9 mouse cellular contexts compared by ENCODE assay signal in the genomic region with DNA sequence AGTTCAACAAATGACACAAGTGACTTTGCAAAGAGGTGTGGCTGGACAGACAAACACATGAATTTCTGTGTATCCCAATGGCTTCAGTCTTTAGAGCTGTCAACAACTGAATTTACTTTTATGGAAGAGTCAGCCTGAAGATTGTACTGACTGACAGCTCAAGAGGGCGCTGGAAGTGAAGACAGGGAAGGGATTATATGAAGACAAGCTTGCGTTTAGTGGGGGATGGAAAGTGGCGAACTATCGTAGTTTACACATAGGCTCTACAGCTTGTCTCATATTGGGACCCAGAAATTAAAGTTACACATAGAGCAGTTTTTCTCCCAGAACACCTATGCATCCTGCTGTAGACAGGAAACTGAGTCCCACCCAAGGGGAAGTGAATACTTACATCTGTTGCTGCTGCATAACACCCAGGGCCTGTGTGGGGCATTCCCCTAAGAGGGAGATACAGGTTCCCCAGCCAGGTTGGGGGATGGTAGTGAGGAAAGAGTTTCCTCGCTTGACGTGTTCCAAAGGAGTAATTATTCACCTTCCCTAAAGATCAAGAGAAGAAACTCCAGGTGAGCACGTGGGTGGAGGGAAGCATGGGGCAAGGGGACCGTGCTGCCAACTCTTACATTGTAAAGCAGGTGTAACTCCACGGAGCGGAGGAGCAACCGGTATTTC. TPM values are rescaled to one million over a fixed set of nuclear protein-coding genes. Genes with fewer than 3 reads are reported as not detected.
A peak's percentile ranks its signal among the peaks of the same experiment; 100 is the strongest.
DNase-seq lines count a peak whose midpoint lies in the region; ATAC-seq and TF ChIP-seq lines count a peak whose summit lies in the region.
"Had no signal": no experiment of that assay in that cellular context is flagged by ENCODE, and none has a peak within 500 bp of the region (broad histone marks: within the 10 kb centered on the region; RNA-seq: fewer than 3 reads in every experiment).

No protein-coding gene starts in this region.

- no peak for TF ChIP-seq CTCF in lung, adult 2 months (IDR thresholded peaks at IDR 0.05; ENCODE audit: insufficient read depth, low read length)

- 23% methylated on average over 11 of the region's 11 CpGs for WGBS in lung, adult 2 months
- WGBS in embryonic facial prominence, embryonic 12.5 days, result 17% methylated on average over 11 of the region's 11 CpGs
- WGBS in intestine, embryonic 15.5 days, result 23% methylated on average over 11 of the region's 11 CpGs
- WGBS in neural tube, embryonic 15.5 days, result 23% methylated on average over 11 of the region's 11 CpGs

- peak overlapping the region; percentile 20 for H3K4me3 ChIP-seq in lung, adult 2 months (replicated peaks; ENCODE audit: extremely low read depth, low read depth, low read length)
- H3K4me3 ChIP-seq in embryonic facial prominence, embryonic 12.5 days, result peak overlapping the region; percentile 16; the same call in 1 of the 2 replicates
- H3K4me3 ChIP-seq in intestine, embryonic 15.5 days (replicated peaks), result no peak overlapping the region
- peak overlapping the region; percentile 26 for H3K4me3 ChIP-seq in neural tube, embryonic 15.5 days (replicated peaks)

- H3K4me1 ChIP-seq in lung, adult 2 months (ENCODE audit: control insufficient read depth, insufficient read depth, low read length), result no peaks in the 10 kb centered on the region
- 0 out of 2 replicates have a peak, but pooled peaks cover 9% of the 10 kb centered on the region for H3K4me1 ChIP-seq in embryonic facial prominence, embryonic 12.5 days
- 0 out of 2 replicates have a peak, but pooled peaks cover 5% of the 10 kb centered on the region for H3K4me1 ChIP-seq in intestine, embryonic 15.5 days (replicated peaks)
- peaks cover 8% of the 10 kb centered on the region for H3K4me1 ChIP-seq in neural tube, embryonic 15.5 days

- no peak overlapping the region for H3K9ac ChIP-seq in embryonic facial prominence, embryonic 12.5 days
- H3K9ac ChIP-seq in intestine, embryonic 15.5 days, result no peak overlapping the region
- peak overlapping the region; percentile 17; the same call in 1 of the 2 replicates for H3K9ac ChIP-seq in neural tube, embryonic 15.5 days (replicated peaks)

- no peak; the same call in 1 of the 2 replicates for ATAC-seq in embryonic facial prominence, embryonic 12.5 days (ENCODE audit: insufficient number of reproducible peaks, insufficient read depth, low FRiP score, low TSS enrichment)
- ATAC-seq in intestine, embryonic 15.5 days, result peak; percentile 36; the same call in 1 of the 2 replicates
- ATAC-seq in neural tube, embryonic 15.5 days (ENCODE audit: low FRiP score), result peak; percentile 50; the same call in 1 of the 2 replicates

- intact Hi-C loops in left cerebral cortex, postnatal 25 days (cut with DNase I), result no loop called here

- H3K27me3 ChIP-seq in embryonic facial prominence, embryonic 12.5 days, result no peaks in the 10 kb centered on the region
- no peaks in the 10 kb centered on the region for H3K27me3 ChIP-seq in intestine, embryonic 15.5 days (replicated peaks)
- no peaks in the 10 kb centered on the region for H3K27me3 ChIP-seq in neural tube, embryonic 15.5 days (replicated peaks)

- H3K27ac ChIP-seq in embryonic facial prominence, embryonic 12.5 days, result no peak overlapping the region
- no peak overlapping the region for H3K27ac ChIP-seq in intestine, embryonic 15.5 days
- no peak overlapping the region for H3K27ac ChIP-seq in neural tube, embryonic 15.5 days (replicated peaks)

- no peaks in the 10 kb centered on the region for H3K9me3 ChIP-seq in embryonic facial prominence, embryonic 12.5 days
- H3K9me3 ChIP-seq in intestine, embryonic 15.5 days, result no peaks in the 10 kb centered on the region
- no peaks in the 10 kb centered on the region for H3K9me3 ChIP-seq in neural tube, embryonic 15.5 days (replicated peaks)

- no peak for DNase-seq in lung, adult 2 months
- DNase-seq in lung, postnatal 10 days, result no peak
- no peak for DNase-seq in left cerebral cortex, postnatal 25 days (ENCODE audit: low spot score in 2 of 2)
- DNase-seq in layer of hippocampus, adult 11-12 months (ENCODE audit: low spot score), result no peak
- DNase-seq in spleen, adult 12 weeks (ENCODE audit: low spot score), result no peak

- TF ChIP-seq POLR2A in lung, adult 2 months (IDR thresholded peaks at IDR 0.05; ENCODE audit: borderline replicate concordance, extremely low read depth, low read depth, low read length), result no peak

- no peaks in the 10 kb centered on the region for H3K36me3 ChIP-seq in embryonic facial prominence, embryonic 12.5 days
- no peaks in the 10 kb centered on the region for H3K36me3 ChIP-seq in intestine, embryonic 15.5 days
- no peaks in the 10 kb centered on the region for H3K36me3 ChIP-seq in neural tube, embryonic 15.5 days

- H3K4me2 ChIP-seq in embryonic facial prominence, embryonic 12.5 days (replicated peaks), result peak overlapping the region; percentile 40
- peak overlapping the region; percentile 46 for H3K4me2 ChIP-seq in intestine, embryonic 15.5 days (replicated peaks)
- peak overlapping the region; percentile 57 for H3K4me2 ChIP-seq in neural tube, embryonic 15.5 days

RNA-seq across cellular contexts. Expression of a gene that starts 13.6 kb away (rescaled TPM):
- polyA plus RNA-seq in lung, adult 2 months (2012; rRNA removed), result 5.5 and 8.0 TPM in 2 replicates
- not detected in 2 replicates for polyA plus RNA-seq in embryonic facial prominence, embryonic 12.5 days (2016; fragmentation: Nextera tagmentation; extraction: Ambion mirVana)
- not detected in 2 replicates for polyA plus RNA-seq in intestine, embryonic 15.5 days (2015; fragmentation: Nextera tagmentation; extraction: Ambion mirVana)
- 3.2 and 3.6 TPM in 2 replicates for polyA plus RNA-seq in neural tube, embryonic 15.5 days (2015; fragmentation: Nextera tagmentation; extraction: Ambion mirVana)
- total RNA-seq in left cerebral cortex, postnatal 25 days (2021), result not detected

RNA-seq across cellular contexts. Expression of a gene that starts 27.3 kb away (rescaled TPM):
- 0.68 and 1.4 TPM in 2 replicates for polyA plus RNA-seq in lung, adult 2 months (2012; rRNA removed)
- 1.6 and 1.9 TPM in 2 replicates for polyA plus RNA-seq in embryonic facial prominence, embryonic 12.5 days (2016; fragmentation: Nextera tagmentation; extraction: Ambion mirVana)
- polyA plus RNA-seq in intestine, embryonic 15.5 days (2015; fragmentation: Nextera tagmentation; extraction: Ambion mirVana), result 0.67 and 0.97 TPM in 2 replicates
- 3.6 and 4.3 TPM in 2 replicates for polyA plus RNA-seq in neural tube, embryonic 15.5 days (2015; fragmentation: Nextera tagmentation; extraction: Ambion mirVana)
- 1 to 10 TPM; 1.5 to 2.3 TPM for total RNA-seq in left cerebral cortex, postnatal 25 days (2021)

RNA-seq across cellular contexts. Expression of a gene that starts 31.8 kb away (rescaled TPM):
- polyA plus RNA-seq in lung, adult 2 months (2012; rRNA removed), result 0.09 TPM in 1 of 2 replicates, not detected in the other
- not detected in 2 replicates for polyA plus RNA-seq in embryonic facial prominence, embryonic 12.5 days (2016; fragmentation: Nextera tagmentation; extraction: Ambion mirVana)
- polyA plus RNA-seq in intestine, embryonic 15.5 days (2015; fragmentation: Nextera tagmentation; extraction: Ambion mirVana), result 0.25 TPM in 1 of 2 replicates, not detected in the other
- polyA plus RNA-seq in neural tube, embryonic 15.5 days (2015; fragmentation: Nextera tagmentation; extraction: Ambion mirVana), result not detected in 2 replicates
- not detected for total RNA-seq in left cerebral cortex, postnatal 25 days (2021)
- total RNA-seq: layer of hippocampus, adult 8-10 months had no signal

RNA-seq across cellular contexts. Expression of a gene that starts 40.9 kb away (rescaled TPM):
- 68.9 and 81.7 TPM in 2 replicates for polyA plus RNA-seq in lung, adult 2 months (2012; rRNA removed)
- 419 and 438 TPM in 2 replicates for polyA plus RNA-seq in embryonic facial prominence, embryonic 12.5 days (2016; fragmentation: Nextera tagmentation; extraction: Ambion mirVana)
- 600 and 651 TPM in 2 replicates for polyA plus RNA-seq in intestine, embryonic 15.5 days (2015; fragmentation: Nextera tagmentation; extraction: Ambion mirVana)
- 581 and 593 TPM in 2 replicates for polyA plus RNA-seq in neural tube, embryonic 15.5 days (2015; fragmentation: Nextera tagmentation; extraction: Ambion mirVana)
- 100 to 1,000 TPM; 272 to 278 TPM for total RNA-seq in left cerebral cortex, postnatal 25 days (2021)

RNA-seq across cellular contexts. Expression of a gene that starts 41.7 kb away (rescaled TPM):
- polyA plus RNA-seq in lung, adult 2 months (2012; rRNA removed), result 16.7 and 31.0 TPM in 2 replicates
- 114 and 127 TPM in 2 replicates for polyA plus RNA-seq in embryonic facial prominence, embryonic 12.5 days (2016; fragmentation: Nextera tagmentation; extraction: Ambion mirVana)
- polyA plus RNA-seq in intestine, embryonic 15.5 days (2015; fragmentation: Nextera tagmentation; extraction: Ambion mirVana), result 133 and 137 TPM in 2 replicates
- polyA plus RNA-seq in neural tube, embryonic 15.5 days (2015; fragmentation: Nextera tagmentation; extraction: Ambion mirVana), result 86.7 and 104 TPM in 2 replicates
- total RNA-seq in left cerebral cortex, postnatal 25 days (2021), result 10 to 100 TPM; 49.5 to 51.6 TPM
